Mouse (Mus musculus) stomach, postnatal 0 days (tissue): ENCODE measurements around the gene Anxa2.

Experiments used
- CTCF ChIP-seq: IDR thresholded peaks from 2 replicates; pipeline ENCODE4 v1.5.1; 2016; ENCODE audit warnings: antibody characterized with exemption, low read depth, mild to moderate bottlenecking, moderate library complexity
- EP300 ChIP-seq: optimal IDR thresholded peaks from 2 replicates; pipeline ENCODE3; 2016; ENCODE audit warnings: antibody characterized with exemption

- TF ChIP-seq CTCF, result no peak
- TF ChIP-seq EP300, result peak; percentile 73
Measured at GRCm38 (mm10) chr9:69453066-69453900, at the start of gene Anxa2.
